Mouse (Mus musculus) intestine, embryonic 15.5 days (tissue): ENCODE data around the gene Timm50. TPM values are rescaled to one million over a fixed set of nuclear protein-coding genes. Genes with fewer than 3 reads are reported as not detected.

ENCODE experiments used
- ATAC-seq: fragments of 200-750 bp; cut with Nextera tagmentation; 2 replicates; pipeline ENCODE4 v1.8.0; 2017; ENCODE audit warnings: moderate TSS enrichment, moderate library complexity
- H3K27ac ChIP-seq: fragments of 300-500 bp; sonication (generic); 2 replicates; pipeline ENCODE4 v1.5.1; 2015; ENCODE audit warnings: mild to moderate bottlenecking, inconsistent platforms
- H3K27me3 ChIP-seq: fragments of 300-500 bp; sonication (generic); replicated peaks from 2 replicates; pipeline ENCODE4 v1.6.1; 2015; ENCODE audit warnings: inconsistent platforms
- H3K36me3 ChIP-seq: fragments of 300-500 bp; sonication (generic); 2 replicates; pipeline ENCODE4 v1.6.1; 2015; ENCODE audit warnings: inconsistent platforms
- H3K4me1 ChIP-seq: fragments of 300-500 bp; sonication (generic); replicated peaks from 2 replicates; pipeline ENCODE4 v1.6.1; 2015; ENCODE audit warnings: inconsistent platforms
- H3K4me2 ChIP-seq: fragments of 300-500 bp; sonication (generic); replicated peaks from 2 replicates; pipeline ENCODE4 v1.6.1; 2015; ENCODE audit warnings: mild to moderate bottlenecking, inconsistent platforms
- H3K4me3 ChIP-seq: fragments of 300-500 bp; sonication (generic); replicated peaks from 2 replicates; pipeline ENCODE4 v1.5.1; 2015; ENCODE audit warnings: inconsistent platforms
- H3K9ac ChIP-seq: fragments of 300-500 bp; sonication (generic); 2 replicates; pipeline ENCODE4 v1.6.1; 2015; ENCODE audit warnings: inconsistent platforms
- H3K9me3 ChIP-seq: fragments of 300-500 bp; sonication (generic); 2 replicates; pipeline ENCODE4 v1.6.1; 2016; ENCODE audit warnings: inconsistent platforms
- WGBS: fragments of 180-500 bp; shearing (Covaris S2); methylation state at CpG from one replicate; pipeline ENCODE4 v1.1.7; 2015; 5-methylcytosine and 5-hydroxymethylcytosine counted together
- polyA plus RNA-seq: library from polyadenylated mRNA; unstranded; fragments of >200 nt; fragmentation: Nextera tagmentation; extraction: Ambion mirVana; gene quantifications from 2 replicates; pipeline ENCODE4 v1.2.1, GENCODE M21; 2015

Gene Timm50
- polyA plus RNA-seq, 1 experiment from 2014 or later: 165 TPM

DNA sequence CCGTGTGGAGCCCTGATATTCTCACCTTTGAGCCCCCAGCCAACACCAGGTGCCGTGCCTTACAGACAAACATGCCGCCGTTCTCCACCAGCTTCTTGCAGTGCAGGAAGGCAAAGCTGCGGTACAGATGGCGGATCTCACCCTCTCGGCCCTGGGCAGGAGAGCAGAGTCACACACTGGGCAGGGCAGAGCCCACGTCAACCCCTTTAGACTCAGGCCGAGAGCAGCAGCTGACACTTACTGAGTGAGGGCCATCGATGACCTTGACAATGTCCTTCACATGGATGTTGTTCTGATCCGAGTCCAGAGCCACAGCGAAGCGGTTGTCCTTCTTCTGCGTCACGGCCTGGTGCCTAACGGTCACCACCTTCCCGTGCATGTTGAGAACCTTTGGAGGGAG lies 6.8 kb upstream of the Timm50 start:
- 95% methylated on average over 17 of the region's 17 CpGs for WGBS
- Histone ChIP-seq H3K27me3 (no peaks in the 10 kb centered on the region), H3K36me3 (peaks cover 85% of the 10 kb centered on the region)

GRCm38 (mm10) chr7:28318036-28318435 lies 6.2 kb upstream of the Timm50 start:
- WGBS: 86% methylated on average over 3 of the region's 3 CpGs
- Histone ChIP-seq H3K36me3 (peaks cover 79% of the 10 kb centered on the region), H3K27ac (no peak overlapping the region), H3K4me2 (no peak overlapping the region), H3K4me1 (no peaks in the 10 kb centered on the region), H3K9me3 (no peaks in the 10 kb centered on the region), H3K9ac (no peak overlapping the region), H3K4me3 (no peak overlapping the region), H3K27me3 (no peaks in the 10 kb centered on the region)
- ATAC-seq: no peak

More for the DNA sequence above, 6.8 kb upstream of the Timm50 start:
- ATAC-seq: no peak
- Histone ChIP-seq H3K27ac (no peak overlapping the region), H3K4me2 (no peak overlapping the region), H3K9ac (no peak overlapping the region), H3K9me3 (no peaks in the 10 kb centered on the region), H3K4me3 (no peak overlapping the region), H3K4me1 (no peaks in the 10 kb centered on the region)

- H3K27me3 ChIP-seq: no peaks in the 10 kb centered on the region
- peaks cover 49% of the 10 kb centered on the region for H3K36me3 ChIP-seq
- H3K9me3 ChIP-seq: no peaks in the 10 kb centered on the region
- H3K4me1 ChIP-seq: peaks cover 7% of the 10 kb centered on the region
- 5% methylated on average over 35 of the region's 35 CpGs for WGBS
- H3K9ac ChIP-seq: peak overlapping the region; percentile 83
- H3K27ac ChIP-seq: peak overlapping the region; percentile 10
- peak; percentile 73 for ATAC-seq
- peak overlapping the region; percentile 73 for H3K4me3 ChIP-seq
- peak overlapping the region; percentile 81 for H3K4me2 ChIP-seq
Observed at GRCm38 (mm10) chr7:28311151-28311925, 534 bp downstream of the Timm50 start.

GRCm38 (mm10) chr7:28309737-28310136 lies 2.1 kb downstream of the Timm50 start:
- 48% methylated on average over 9 of the region's 9 CpGs for WGBS
- Histone ChIP-seq H3K9me3 (no peaks in the 10 kb centered on the region), H3K27ac (no peak overlapping the region), H3K4me3 (no peak overlapping the region), H3K36me3 (peaks cover 46% of the 10 kb centered on the region), H3K4me1 (peaks cover 7% of the 10 kb centered on the region), H3K27me3 (no peaks in the 10 kb centered on the region), H3K9ac (no peak overlapping the region), H3K4me2 (no peak overlapping the region)
- ATAC-seq: no peak

DNA sequence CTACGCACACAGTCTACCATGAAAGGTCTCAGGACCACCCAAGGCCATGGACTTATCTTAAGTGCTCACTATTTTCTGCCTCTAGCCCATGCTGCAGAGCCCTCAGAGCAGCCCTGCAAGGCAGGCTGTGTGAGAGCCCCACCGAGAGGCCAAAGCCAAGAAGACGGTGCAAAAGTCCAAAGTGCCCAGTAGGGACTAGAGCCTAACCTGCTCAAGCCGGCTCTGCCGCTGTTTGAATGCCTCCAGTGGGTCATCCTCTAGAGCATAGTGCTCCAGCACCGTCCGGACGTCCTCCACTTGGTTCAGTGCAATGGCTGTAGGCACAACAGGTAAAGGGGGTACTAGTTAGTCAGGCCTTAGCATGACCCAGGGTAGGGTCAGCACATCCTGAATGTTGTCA lies 5.7 kb downstream of the Timm50 start:
- H3K27ac ChIP-seq: no peak overlapping the region
- no peaks in the 10 kb centered on the region for H3K9me3 ChIP-seq
- no peak overlapping the region for H3K4me3 ChIP-seq
- 96% methylated on average over 8 of the region's 8 CpGs for WGBS
- H3K36me3 ChIP-seq: peaks cover 41% of the 10 kb centered on the region
- H3K4me2 ChIP-seq: no peak overlapping the region
- no peak for ATAC-seq
- H3K4me1 ChIP-seq: peaks cover 13% of the 10 kb centered on the region
- no peak overlapping the region for H3K9ac ChIP-seq
- peaks cover 12% of the 10 kb centered on the region for H3K27me3 ChIP-seq

- H3K9ac ChIP-seq: no peak overlapping the region
- ATAC-seq: no peak
- no peak overlapping the region for H3K27ac ChIP-seq
- no peaks in the 10 kb centered on the region for H3K9me3 ChIP-seq
- H3K4me1 ChIP-seq: peaks cover 11% of the 10 kb centered on the region
- H3K4me2 ChIP-seq: no peak overlapping the region
- no peak overlapping the region for H3K4me3 ChIP-seq
- H3K36me3 ChIP-seq: peaks cover 41% of the 10 kb centered on the region
- WGBS: 92% methylated on average over 10 of the region's 10 CpGs
- peaks cover 17% of the 10 kb centered on the region for H3K27me3 ChIP-seq
Observed at GRCm38 (mm10) chr7:28305641-28306040, 6.2 kb downstream of the Timm50 start.

GRCm38 (mm10) chr7:28301616-28302433 lies 10.0 kb downstream of the Timm50 start, which contains the start of gene Dll3:
Gene Dll3 (minus strand): TSS chr7:28302238.
- Histone ChIP-seq H3K27ac (no peak within 1 kb of the TSS), H3K9ac (peak within 1 kb of the TSS; percentile 26; the same call in 1 of the 2 replicates), H3K4me2 (peak within 1 kb of the TSS; percentile 59), H3K27me3 (peaks cover 40% of the 10 kb centered on the region), H3K4me3 (peak within 1 kb of the TSS; percentile 25), H3K9me3 (no peaks in the 10 kb centered on the region), H3K4me1 (peaks cover 13% of the 10 kb centered on the region), H3K36me3 (peaks cover 17% of the 10 kb centered on the region)
- 1% methylated on average over 30 of the region's 30 CpGs for WGBS
- ATAC-seq: peak; percentile 65

GRCm38 (mm10) chr7:28298837-28299625 lies 12.8 kb downstream of the Timm50 start:
- 0 out of 2 replicates have a peak overlapping the region, but pooled peaks have one; percentile 1 for H3K4me3 ChIP-seq
- no peaks in the 10 kb centered on the region for H3K9me3 ChIP-seq
- 18% methylated on average over 43 of the region's 43 CpGs for WGBS
- no peaks in the 10 kb centered on the region for H3K36me3 ChIP-seq
- H3K27me3 ChIP-seq: peaks cover 53% of the 10 kb centered on the region
- ATAC-seq: no peak; the same call in 1 of the 2 replicates
- peak overlapping the region; percentile 26; the same call in 1 of the 2 replicates for H3K9ac ChIP-seq
- no peak overlapping the region for H3K27ac ChIP-seq
- H3K4me2 ChIP-seq: peak overlapping the region; percentile 45
- peaks cover 18% of the 10 kb centered on the region for H3K4me1 ChIP-seq

DNA sequence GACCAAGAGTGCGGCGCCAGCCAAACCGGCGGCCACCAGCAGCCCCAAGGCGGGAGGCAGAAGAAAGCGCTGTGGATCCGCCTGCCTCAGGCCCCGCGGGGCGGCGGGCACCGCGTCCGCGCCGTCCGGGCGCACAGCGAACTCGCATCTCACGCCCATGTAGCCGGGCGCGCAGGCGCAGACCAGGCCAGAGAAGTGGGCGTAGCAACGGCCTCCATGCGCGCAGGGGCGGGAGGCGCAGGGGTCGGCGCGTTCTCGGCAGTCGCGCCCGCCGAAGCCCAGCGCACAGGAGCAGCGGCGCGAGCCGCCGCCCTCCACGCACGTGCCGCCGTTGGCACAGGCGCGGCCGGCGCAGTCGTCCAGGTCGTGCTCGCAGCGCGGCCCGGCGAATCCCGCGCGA lies 17.4 kb downstream of the Timm50 start:
- Histone ChIP-seq H3K27me3 (peaks cover 65% of the 10 kb centered on the region), H3K27ac (no peak overlapping the region), H3K9ac (peak overlapping the region; percentile 41), H3K4me2 (peak overlapping the region; percentile 94), H3K9me3 (no peaks in the 10 kb centered on the region), H3K4me3 (peak overlapping the region; percentile 56), H3K4me1 (peaks cover 21% of the 10 kb centered on the region), H3K36me3 (no peaks in the 10 kb centered on the region)
- WGBS: 3% methylated on average over 58 of the region's 63 CpGs
- ATAC-seq: peak; percentile 82

DNA sequence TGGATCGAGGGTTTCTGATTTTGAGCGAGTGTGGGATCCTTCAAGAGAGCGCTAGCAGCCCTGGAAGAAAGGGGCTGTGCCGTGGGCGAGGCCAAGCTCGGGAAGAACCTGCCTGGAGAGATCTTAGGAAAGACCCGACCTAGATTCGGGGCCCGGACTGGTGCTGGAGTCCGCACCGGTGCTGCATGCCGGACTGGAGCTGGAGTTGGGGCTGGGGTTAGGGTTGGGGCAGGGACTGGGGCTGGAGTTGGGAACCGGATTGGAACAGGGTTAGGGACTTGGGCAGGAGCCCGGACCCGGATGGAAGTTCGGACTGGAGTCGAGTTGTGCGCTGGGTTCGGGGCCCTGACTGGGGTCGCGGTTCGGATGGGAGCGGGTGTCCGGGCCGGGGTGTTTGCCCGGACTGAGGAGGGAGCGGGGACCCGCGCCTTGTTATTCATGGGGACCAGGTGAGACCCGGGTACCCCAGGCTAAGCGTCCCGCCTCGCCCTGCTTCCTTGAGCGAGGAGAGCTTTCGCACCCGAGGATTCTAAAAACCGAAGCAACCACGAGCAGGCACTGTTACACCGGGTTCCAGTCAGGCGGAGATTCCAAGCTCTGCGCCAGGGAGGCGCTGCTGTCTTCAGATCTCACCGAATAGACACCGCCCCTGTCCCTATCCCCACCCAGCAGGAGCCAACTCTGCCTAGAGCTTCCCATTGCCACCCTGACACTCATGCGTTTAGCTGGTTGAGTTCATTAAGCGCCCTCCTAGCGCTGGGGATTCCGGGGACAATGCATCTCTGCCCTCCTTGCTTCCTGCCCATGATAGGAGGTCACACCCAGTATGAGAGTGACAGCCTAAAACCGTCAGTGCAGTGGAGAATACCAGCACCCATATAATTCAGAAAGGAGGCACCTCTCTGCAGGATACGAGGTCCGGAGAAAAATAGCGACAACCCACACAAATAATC lies 21.0 kb downstream of the Timm50 start, which contains the start of gene Selenov:
Selenov (minus strand) TSS at position 549 of the 953 bp plus-strand sequence.
- WGBS: under 1% methylated on average over 52 of the region's 52 CpGs
- H3K9me3 ChIP-seq: no peaks in the 10 kb centered on the region
- H3K4me1 ChIP-seq: peaks cover 17% of the 10 kb centered on the region
- H3K9ac ChIP-seq: 0 out of 2 replicates have a peak within 1 kb of the TSS, but pooled peaks have one; percentile 21
- H3K27me3 ChIP-seq: peaks cover 62% of the 10 kb centered on the region
- no peak within 1 kb of the TSS for H3K27ac ChIP-seq
- no peaks in the 10 kb centered on the region for H3K36me3 ChIP-seq
- peak within 1 kb of the TSS; percentile 66 for H3K4me2 ChIP-seq
- H3K4me3 ChIP-seq: peak within 1 kb of the TSS; percentile 29
- ATAC-seq: peak; percentile 40

DNA sequence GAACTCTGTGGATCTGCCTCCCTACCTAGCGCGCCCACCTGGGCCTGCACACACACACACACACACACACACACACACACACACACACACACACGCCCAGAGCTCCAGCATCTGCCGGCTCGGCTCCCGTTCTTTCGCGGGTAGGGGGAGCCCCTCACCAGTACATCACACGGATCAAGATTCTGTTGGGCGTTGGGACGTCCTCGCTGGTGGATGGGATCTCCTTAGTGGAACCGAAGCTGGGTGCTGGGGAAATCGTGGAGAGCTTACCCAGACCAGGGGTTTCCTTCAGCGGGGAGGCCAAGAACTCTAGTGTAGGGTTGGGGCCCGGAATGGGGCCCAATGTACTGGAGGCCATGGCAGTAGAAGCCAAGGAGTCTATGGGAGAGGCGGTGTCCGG lies 21.7 kb downstream of the Timm50 start:
- 2% methylated on average over 18 of the region's 18 CpGs for WGBS
- ATAC-seq: no peak
- no peak overlapping the region for H3K27ac ChIP-seq
- peaks cover 17% of the 10 kb centered on the region for H3K4me1 ChIP-seq
- no peaks in the 10 kb centered on the region for H3K9me3 ChIP-seq
- peak overlapping the region; percentile 66 for H3K4me2 ChIP-seq
- H3K36me3 ChIP-seq: no peaks in the 10 kb centered on the region
- H3K9ac ChIP-seq: 0 out of 2 replicates have a peak overlapping the region, but pooled peaks have one; percentile 21
- H3K27me3 ChIP-seq: peaks cover 62% of the 10 kb centered on the region
- H3K4me3 ChIP-seq: peak overlapping the region; percentile 29
